ENCODE assay signal across 8 mouse cellular contexts in the genomic region with DNA sequence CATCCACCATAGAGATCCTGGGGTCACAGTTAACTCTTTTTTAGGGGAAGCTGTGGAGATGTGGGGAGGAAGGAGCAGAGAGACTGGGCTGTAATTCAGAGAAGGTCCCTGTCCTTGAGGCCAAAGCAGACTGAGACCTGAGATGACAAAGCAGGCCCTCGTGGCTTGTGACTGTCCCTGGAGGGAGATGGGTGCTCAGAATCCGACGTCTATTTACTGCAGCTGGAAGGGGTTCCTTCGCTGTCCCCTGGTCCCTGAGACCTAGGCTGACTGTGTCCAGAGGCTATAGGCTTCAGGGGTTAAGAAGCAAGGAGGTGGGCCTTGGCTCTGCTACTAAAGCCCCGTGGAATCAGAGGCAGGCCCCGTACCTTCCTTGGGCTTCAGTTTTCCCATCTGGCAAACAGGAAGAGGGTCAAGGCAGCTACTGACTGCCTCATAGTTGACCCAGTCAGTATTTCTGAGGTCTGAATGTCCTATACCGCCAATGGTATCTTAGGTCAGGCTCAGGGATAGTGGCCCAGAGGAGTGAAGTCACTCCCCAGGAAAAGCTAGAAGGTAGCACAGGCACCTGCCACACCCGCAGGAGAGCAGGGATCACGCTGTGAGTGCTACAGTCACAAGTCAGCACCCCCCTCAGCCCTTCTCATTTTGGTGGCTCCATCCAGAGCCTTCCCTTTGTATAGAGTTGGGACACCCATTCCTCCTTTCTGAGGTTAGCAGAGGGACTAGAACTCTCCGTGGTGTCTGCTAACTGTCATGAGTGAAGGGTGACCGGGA.
DNase-seq lines count a peak whose midpoint lies in the region; ATAC-seq lines count a peak whose summit lies in the region.

No protein-coding gene starts in this region.

- no peak overlapping the region for H3K4me3 ChIP-seq in lung, embryonic 15.5 days
- no peak overlapping the region for H3K4me3 ChIP-seq in liver, embryonic 11.5 days (ENCODE audit: low read depth, low read length)
- no peak overlapping the region for H3K4me3 ChIP-seq in stomach, embryonic 15.5 days (replicated peaks)

- intact Hi-C loops in left cerebral cortex, postnatal 36 days (cut with DNase I) = loop anchor here (2.0 to 10.0 kb wide), 3 partner anchors 33 to 65 kb away; a partner anchor contains a TSS

- H3K4me2 ChIP-seq in lung, embryonic 15.5 days = no peak overlapping the region
- no peak overlapping the region for H3K4me2 ChIP-seq in liver, embryonic 11.5 days
- no peak overlapping the region; the same call in 1 of the 2 replicates for H3K4me2 ChIP-seq in stomach, embryonic 15.5 days

- peak overlapping the region; percentile 99 for H3K27ac ChIP-seq in lung, embryonic 15.5 days
- H3K27ac ChIP-seq in liver, embryonic 11.5 days (ENCODE audit: low read depth, low read length) = peak overlapping the region; percentile 83
- peak overlapping the region; percentile 100 for H3K27ac ChIP-seq in stomach, embryonic 15.5 days

- no peaks in the 10 kb centered on the region for H3K36me3 ChIP-seq in lung, embryonic 15.5 days
- H3K36me3 ChIP-seq in liver, embryonic 11.5 days (ENCODE audit: control insufficient read depth, insufficient read depth, low read length) = no peaks in the 10 kb centered on the region
- no peaks in the 10 kb centered on the region for H3K36me3 ChIP-seq in stomach, embryonic 15.5 days

- peaks cover 51% of the 10 kb centered on the region for H3K4me1 ChIP-seq in lung, embryonic 15.5 days
- H3K4me1 ChIP-seq in liver, embryonic 11.5 days (replicated peaks; ENCODE audit: control insufficient read depth, insufficient read depth, low read length) = peaks cover 36% of the 10 kb centered on the region
- H3K4me1 ChIP-seq in stomach, embryonic 15.5 days = peaks cover 45% of the 10 kb centered on the region

- WGBS in lung, embryonic 15.5 days = 35% methylated on average over 11 of the region's 11 CpGs
- WGBS in liver, embryonic 11.5 days = 43% methylated on average over 11 of the region's 11 CpGs
- WGBS in stomach, embryonic 15.5 days = 33% methylated on average over 11 of the region's 11 CpGs

- ATAC-seq in lung, embryonic 15.5 days (ENCODE audit: borderline replicate concordance, extremely low read depth, low FRiP score, low TSS enrichment) = no peak
- ATAC-seq in liver, embryonic 11.5 days (replicated peaks; ENCODE audit: low FRiP score) = no peak
- ATAC-seq in stomach, embryonic 15.5 days (ENCODE audit: insufficient read depth, low FRiP score, low read depth) = no peak

- no peak overlapping the region for H3K9ac ChIP-seq in lung, embryonic 15.5 days
- H3K9ac ChIP-seq in liver, embryonic 11.5 days (ENCODE audit: low read depth, low read length) = peak overlapping the region; percentile 8; the same call in 1 of the 2 replicates
- no peak overlapping the region for H3K9ac ChIP-seq in stomach, embryonic 15.5 days

- DNase-seq in adrenal gland, adult 2 months = peak; percentile 57
- no peak for DNase-seq in adrenal gland, postnatal 4 days (ENCODE audit: low spot score in 2 of 2)
- DNase-seq in lung, postnatal 36 days = no peak
- DNase-seq in liver, embryonic 11.5 days (ENCODE audit: low spot score) = no peak
- DNase-seq in left cerebral cortex, postnatal 36 days (ENCODE audit: low spot score in 2 of 2) = no peak
- no peak for DNase-seq in adrenal gland, postnatal 14 days

- no peaks in the 10 kb centered on the region for H3K9me3 ChIP-seq in lung, embryonic 15.5 days
- H3K9me3 ChIP-seq in liver, embryonic 11.5 days (ENCODE audit: control insufficient read depth, low read length) = no peaks in the 10 kb centered on the region
- H3K9me3 ChIP-seq in stomach, embryonic 15.5 days = no peaks in the 10 kb centered on the region

- H3K27me3 ChIP-seq in lung, embryonic 15.5 days = no peaks in the 10 kb centered on the region
- no peaks in the 10 kb centered on the region for H3K27me3 ChIP-seq in liver, embryonic 11.5 days (replicated peaks; ENCODE audit: control insufficient read depth, insufficient read depth, low read length)
- H3K27me3 ChIP-seq in stomach, embryonic 15.5 days (replicated peaks) = no peaks in the 10 kb centered on the region
